Mouse (Mus musculus): Measurements from ENCODE around the gene Nsun2.

The Nsun2 gene

DNA sequence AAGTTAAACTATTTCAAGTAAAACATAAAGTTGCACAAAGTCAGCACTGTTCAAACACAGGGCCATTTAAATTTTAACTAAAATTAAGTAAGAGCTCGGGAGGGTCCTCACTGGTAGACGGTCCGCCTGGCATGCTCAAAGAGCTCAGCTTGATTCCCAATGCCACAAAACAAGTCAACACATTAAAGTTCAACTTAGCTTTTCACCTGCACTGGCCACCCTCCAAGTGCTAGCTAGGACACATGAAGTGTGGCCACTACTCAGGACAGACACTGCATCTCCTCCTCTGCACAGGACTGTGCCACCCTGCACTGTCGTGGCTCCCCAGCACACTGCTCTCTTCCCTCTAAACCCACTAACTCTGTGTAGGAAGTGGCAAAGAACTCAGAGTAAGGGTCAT lies 7.7 kb upstream of the Nsun2 start:
- peak; percentile 83 for DNase-seq

DNA sequence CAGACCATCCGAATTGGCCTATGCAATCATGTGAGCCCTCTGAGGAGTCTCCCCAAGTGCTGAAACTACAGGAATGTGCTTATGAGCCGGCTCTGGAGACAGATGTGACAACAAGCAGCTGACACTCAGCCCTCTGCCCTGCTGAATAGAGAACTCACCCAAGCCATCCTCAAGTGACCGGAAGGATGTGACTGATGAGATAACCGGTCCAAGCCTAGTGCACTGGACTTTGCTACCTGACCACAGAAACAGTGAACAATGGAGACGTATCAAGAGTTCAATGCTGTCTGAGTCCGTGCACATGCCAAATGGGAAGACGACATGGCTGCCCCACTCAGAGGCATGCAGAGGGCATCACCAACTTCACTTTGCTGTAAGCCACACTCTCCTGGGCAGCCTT lies 5.0 kb upstream of the Nsun2 start:
- peak; percentile 88 for DNase-seq

DNA sequence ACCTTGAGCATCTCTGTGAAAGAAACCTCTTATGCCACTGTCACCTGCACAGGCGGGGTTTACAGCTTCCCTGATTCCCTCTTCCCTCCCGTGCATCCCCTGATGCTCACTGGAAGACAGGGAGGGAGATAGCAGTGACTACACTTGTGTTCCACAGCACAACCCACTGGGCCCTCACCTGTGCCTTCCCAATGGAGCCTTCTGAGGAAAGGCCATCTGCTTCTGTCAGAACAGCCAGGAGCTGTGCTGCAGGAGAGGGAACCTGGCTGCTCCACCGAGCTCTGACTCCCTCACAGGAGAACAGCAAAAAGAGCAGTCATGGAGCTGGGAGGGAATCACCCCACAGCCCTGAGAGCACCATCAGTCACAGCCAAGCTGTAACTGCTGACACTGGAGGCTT lies 3.4 kb upstream of the Nsun2 start:
- DNase-seq: no peak

DNA sequence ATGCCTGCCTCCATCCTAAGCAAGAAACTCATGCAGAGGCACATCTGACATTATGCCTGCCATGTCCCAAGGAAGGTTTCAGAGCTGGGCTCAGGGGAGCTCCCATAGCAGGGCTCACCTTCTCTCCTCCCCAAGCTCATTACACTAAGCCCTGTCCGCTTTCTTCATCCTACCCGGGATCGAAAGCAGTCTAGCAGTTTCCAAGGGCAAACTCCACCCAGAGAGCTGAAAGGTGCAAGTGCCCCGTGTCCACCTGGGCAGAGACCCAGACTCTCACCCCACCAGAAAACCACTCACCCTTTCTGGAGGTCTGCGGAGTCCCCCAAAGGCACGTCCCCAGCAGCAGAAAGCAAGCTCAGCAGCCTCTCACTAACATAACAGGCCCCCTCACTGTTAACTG lies 2.6 kb upstream of the Nsun2 start:
- no peak for DNase-seq

DNA sequence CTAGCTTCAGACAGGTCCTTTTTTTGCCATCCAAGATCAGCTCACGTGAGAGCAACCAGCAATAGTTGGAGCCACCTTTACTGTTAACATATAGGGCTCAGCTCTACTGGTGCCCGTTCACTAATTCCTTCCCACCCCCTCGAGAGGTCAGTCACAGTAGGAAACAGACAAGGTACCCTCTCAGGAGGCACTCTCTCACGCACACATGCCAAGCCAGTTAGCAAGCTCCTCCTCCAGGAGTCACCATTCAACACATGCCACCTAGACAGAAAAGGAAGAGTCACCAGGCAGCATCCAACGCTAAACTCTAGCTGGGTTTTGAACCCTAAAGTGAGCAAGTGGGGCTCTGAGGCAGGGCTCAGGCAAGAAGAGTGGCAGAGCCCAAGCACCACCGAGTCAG lies 2.1 kb upstream of the Nsun2 start:
- DNase-seq: no peak

DNA sequence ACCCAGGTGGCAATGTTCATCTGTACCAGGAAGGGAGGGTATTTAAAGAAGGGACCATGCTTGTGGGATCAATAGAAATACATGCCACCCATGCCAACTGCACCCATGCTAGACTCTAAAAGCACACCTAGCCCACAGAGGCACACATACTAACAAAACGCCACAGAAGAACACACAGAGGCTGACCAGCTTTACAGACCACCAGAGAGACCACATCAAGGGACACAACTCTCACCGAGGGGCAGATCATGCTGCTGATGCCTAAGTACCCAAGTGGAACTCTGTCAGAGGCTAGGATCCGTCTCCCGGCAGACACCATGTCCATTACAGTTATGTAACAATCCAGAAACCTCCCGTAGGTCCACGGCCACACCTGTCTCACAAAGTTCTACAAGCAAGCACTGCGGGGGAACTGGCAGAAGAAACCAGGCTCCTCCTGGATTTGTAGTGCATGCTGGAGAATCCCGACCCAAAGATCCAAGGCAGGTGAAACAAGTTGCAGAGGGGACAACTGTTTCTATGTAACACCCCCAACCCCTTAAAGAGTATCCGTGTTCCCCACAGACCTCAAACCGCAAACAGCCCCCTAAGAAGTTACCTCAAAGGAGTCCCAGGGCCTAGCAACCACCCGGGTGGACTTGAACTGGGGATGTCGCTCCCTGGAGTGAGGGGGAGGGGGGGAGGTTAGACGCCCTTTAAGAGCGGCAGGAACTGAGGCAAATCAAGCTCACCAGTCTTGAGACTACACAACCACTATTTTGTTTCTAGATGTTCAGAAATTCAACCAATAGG lies 1.2 kb upstream of the Nsun2 start:
- DNase-seq: no peak

DNA sequence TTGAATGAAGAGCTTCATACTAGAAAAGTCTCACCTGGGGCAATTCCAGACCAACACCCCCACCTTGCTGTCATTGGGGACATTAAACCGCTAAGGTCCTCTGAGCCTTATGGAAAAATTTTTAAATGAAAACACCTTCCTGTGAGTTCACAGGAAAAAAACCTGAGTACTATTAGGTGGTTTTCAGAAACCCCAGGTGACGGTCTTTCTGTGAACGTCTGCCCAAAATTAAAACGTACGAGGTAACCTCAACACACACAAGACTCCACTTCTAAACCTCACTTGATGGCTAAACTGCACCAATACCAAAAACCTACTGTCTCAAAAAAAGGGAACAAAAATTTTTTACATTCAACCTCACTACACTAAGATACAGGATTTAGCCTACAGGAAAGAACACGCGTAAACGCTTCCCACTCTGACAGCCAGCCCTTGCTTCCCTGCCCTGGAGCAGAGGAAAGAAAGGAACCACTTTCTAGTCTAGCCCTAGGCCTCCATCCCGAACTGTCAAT lies 597 bp upstream of the Nsun2 start:
- no peak for DNase-seq

DNA sequence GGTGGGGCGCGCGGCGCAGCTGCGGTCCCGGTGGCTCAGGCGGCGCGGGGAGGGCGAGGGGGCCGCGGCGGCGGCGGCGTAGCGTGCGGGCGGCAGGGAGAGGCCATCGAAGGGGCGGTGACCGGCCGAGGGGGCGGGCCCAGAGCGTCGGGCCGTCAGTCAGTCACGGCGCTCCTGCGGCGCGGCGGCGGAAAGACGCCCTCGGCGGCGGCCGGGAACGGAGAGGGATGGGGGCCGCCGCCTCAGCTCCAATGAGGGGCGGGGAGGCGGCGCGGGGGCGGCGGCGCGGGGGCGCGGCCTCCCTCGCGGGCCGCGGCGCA lies 748 bp downstream of the Nsun2 start, which contains the start of gene Tent4a:
Gene Tent4a, minus strand, starts transcription at position 284 of the 320 bp plus-strand sequence.
- DNase-seq: no peak

DNA sequence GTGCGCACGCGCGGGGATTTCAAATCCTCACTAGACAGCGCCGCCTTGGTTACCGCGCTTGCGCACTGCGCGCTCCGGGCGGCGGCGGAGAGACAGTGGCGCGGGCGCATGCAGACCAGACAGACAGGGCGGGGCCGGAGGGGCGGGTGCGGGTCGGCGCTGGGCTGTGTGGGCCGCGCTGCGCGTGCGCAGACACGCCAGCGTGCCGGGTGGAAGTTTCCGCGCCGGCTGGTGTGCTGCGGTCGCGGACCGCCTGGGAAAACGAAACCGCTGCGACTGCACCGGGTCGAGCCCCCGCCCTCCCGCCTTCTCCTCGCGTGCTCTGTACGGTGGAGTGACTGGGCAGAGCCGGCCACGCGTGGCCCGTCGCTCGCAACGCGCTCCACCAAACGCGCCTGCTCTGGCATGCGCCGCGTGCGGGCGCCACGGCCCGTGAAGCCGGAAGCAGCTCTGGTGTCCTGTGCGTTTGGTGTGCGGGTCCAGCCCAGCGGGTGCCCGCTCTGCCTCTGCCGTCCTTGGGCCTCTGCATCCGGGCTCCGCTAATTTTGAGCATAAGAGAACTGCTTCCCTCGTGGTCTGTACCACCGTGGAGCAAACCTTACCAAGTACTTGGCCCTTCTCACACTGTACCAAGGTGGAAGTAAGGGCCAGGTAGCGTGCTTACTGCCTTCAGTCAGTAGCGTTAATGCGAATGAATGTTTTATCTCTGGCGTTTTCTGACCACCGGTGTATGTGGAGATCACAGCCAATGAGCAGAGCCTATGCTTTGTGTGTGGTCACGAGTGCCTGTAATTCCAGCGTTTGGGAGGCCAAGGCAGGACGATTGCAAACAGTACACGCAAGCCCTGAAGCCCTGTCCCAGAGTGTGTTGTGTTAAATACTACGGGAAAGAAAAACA lies 1.4 kb downstream of the Nsun2 start:
- peak; percentile 100 for DNase-seq

DNA sequence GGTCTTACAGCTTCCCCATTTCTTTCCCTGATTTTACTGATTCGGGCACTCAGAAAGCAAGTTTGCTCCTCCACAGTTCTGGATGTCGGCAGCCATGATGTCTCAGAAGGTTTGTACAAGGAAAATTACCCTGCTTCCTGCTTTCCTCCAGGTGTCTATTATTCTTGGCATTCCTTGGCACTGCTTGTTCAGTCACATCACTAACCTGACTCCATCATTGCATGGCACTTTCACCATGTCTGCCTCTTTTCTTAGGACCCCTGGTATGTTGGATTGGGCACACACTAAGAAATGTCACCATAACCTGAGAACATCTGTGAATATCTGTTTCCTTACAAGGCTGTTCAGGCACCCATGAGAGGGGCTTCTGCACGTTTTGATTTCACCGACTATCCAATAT lies 2.5 kb downstream of the Nsun2 start:
- no peak for DNase-seq

DNA sequence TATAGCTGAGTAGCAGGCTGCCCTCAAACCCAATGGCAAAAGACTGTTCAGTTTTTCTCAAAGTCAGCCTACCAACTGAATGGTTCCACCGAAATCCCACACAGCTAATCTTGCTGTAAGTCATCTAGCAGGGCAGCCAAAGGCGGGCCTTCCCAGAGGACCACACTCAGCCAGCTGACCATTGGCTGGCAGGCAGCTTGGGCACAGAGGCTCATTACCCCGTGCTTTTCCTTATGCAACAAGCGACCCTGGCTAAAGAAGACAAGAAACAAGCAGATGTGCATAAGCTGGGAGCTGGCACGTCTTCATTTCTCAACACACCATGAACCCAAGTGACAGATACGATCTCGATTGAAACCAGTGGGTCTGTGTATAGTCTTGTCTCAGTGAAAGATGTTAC lies 3.8 kb downstream of the Nsun2 start:
- DNase-seq: no peak

DNA sequence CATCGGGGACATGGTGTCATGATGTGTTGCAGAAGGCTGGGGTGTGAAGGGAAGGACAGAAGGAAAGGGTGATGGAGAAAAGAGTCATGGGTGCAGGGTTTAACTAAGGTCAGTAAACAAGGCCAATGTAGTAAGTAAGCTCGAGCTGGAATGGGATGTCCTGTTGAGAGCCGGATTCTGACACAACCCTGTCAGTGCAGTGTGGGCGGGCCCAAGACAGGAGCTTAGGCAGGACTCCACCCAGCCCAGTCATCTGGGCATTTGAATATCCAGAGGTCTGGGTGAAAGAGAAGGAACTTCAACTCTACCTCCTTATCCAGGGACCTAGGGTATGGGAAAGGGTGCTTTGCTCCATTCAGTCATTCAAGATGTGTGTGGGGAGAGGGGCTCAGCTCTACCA lies 4.8 kb downstream of the Nsun2 start:
- peak; percentile 94 for DNase-seq

DNA sequence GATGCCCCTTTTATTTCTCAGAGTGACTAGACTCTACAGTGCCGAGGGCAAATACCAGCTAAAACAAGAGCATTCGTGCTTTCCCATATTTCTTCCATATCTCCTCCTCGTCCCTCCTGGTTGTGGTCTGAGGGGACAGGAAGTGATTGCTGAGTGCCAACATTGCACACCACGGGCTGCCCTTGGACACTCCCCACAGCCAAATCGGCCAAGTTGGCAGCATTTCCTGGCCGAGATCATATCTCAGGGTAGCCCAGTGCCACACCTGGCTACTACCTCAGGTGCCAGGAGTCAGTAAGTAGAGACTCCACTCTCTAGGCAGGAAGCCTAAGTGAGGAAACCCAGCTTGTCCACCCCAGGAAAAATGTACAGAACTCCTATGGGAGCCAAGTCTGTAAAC lies 7.7 kb downstream of the Nsun2 start:
- peak; percentile 95 for DNase-seq

DNA sequence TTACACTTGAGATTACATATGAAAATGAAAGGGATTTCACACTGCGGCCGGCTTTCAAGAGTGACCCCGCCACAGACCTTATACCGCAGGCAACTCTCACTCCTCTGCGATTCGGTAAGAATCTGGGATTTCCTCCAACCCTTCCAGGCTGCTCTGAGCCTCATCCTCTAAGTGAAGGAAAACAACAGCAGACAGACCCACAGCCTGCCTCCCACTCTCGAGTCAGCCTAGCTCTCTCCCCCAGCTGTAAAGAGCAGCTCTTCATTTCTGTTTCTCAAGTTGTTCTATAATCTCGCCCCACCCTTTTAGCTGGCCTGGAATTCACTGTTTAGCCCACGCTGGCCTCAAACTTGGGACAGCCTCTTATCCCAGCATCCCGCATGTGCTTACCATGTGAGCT lies 8.2 kb downstream of the Nsun2 start:
- peak; percentile 93 for DNase-seq

DNA sequence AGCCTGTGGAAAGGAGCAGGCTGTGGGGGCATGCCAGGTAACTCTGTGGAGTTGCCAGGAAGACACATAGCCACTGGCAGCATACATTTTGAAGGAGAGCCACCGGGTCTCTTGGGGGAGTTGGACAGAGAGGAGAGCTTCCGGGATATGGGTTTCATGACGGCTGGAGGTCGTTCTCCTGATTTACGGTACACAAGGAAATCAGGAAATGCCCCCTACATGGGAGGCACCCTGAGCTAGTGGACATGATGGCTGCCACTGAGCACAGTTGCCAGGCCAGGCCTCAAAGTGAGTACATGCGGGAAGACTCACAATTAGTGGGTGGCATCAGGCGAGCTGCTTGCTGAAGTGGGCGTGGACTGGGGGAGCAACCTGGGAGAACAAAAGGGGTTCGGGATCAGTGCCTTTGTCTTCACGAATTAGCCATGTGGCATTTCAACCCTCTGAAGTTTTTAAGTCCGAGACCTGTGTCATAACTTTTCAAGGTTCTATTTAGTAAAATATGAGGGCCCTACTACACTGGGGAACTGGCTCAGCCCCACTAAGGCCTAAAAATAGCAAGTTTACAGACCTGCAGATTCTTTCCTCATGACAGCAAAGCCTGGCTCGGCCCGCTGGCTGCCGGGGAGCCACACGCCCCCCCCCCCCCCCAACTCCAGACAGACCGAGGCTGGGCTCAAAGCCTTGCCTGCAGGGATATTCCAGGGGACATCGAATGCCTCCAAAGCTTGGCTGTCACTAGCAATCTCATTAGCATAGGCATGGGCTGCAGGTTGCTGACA lies 9.2 kb downstream of the Nsun2 start:
- peak; percentile 95 for DNase-seq

DNA sequence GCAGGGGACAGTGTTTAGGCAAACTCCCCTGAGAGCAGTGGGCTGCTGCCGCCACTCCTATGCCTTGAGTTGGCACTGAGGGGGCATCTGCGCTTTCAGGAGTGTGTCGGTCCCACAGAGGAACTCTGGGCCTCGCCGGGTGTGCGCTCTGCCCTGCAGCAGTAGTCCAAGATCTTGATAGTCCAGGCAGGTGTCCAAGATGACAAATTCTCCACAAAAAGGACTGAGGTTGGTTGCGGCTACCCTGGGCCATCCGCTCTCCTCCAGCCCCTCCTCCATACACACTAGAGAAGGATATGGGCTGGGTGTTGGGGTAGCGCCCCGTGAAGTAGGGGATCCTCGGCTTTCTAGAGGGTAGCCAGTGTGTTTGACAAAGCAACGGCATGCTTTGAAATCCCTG lies 10.0 kb downstream of the Nsun2 start:
- DNase-seq: peak; percentile 90

DNA sequence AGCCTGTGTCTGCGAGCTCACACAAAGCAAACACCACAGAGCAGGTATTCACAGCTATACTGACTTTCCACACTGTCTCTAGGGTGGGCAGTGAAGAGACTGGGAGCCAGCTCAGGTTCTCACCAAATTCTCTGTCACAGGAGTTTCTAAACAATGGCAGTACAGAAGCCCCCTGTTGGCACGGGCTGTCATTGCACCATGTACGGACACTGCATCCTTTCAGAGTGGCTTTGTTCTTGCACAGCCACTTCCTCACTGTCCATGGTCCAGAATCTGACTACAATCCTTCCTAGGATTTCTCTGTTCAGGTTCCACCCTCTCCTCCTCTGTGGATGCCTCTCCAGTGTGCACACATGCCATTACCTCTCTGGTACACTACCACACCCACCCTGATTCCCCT lies 11.5 kb downstream of the Nsun2 start:
- peak; percentile 90 for DNase-seq

DNA sequence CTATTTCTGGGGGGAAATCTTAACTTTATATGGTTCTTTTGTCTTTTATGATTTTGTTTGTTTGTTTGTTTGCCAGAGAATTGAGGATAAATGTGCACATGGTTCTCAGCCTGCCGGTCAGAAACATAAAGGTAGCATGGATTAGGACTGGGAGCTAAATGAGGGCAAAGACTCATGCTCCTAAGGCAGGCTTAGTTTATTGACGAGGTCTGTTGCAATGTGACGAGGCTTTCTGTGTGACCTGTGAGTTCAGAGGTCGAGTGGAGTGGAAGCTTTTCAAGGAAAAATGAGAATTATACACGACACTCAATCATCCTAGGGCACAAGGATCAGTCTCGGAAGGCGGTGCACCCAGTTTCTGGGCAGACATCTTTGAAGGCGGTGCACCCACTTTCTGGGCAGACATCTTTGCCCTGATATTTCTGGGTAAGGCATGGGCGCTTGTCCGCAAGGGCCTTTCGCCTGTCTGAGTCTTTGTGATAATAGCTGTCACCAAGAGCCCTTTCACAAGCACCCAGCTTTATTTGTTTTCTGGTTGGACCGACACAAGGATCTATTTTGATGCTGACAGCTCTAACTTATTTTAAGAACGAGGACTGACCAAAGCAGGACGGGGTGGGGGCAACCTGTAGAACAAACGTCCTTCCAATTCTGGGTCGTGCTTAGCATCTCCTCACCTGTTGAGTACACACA lies 14.1 kb downstream of the Nsun2 start:
- DNase-seq: peak; percentile 92

DNA sequence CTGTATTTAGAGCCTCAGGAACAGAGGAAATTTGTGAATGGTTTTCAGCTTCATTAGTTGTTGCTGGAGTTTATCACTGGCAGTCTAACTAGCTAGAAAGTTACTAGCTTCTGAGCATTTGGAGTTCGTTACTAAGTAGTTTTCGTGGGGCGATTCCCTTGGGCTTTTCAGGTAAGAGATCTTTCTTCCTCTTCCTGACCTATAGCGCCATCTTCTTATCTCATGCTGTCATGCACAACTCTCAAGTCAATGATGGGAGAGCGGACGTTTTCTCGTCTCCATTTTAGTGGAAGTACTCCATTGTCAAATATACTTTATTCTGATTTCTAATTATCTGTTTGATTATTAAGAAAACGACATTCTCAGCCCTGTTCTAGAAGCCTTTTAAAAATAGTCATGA lies 16.4 kb downstream of the Nsun2 start:
- DNase-seq: no peak

DNA sequence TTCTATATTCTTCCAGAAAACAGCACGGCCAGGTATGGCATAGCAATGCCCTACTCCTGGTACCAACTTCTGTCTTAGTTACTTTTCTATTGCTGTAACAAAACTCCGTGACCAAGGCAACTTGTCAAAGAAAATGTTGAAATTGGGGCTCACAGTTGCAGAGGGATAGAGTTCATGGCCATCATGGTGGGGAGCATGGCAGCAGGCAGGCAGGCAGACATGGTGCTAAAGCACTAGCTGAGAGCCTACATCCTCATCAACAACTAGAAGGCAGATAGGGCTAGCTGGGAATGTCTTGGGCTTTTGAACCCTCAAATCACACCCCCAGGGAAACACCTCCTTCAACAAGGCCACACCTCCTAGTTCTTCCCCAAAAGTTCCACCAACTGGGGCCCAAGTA lies 17.3 kb downstream of the Nsun2 start:
- peak; percentile 75 for DNase-seq

DNA sequence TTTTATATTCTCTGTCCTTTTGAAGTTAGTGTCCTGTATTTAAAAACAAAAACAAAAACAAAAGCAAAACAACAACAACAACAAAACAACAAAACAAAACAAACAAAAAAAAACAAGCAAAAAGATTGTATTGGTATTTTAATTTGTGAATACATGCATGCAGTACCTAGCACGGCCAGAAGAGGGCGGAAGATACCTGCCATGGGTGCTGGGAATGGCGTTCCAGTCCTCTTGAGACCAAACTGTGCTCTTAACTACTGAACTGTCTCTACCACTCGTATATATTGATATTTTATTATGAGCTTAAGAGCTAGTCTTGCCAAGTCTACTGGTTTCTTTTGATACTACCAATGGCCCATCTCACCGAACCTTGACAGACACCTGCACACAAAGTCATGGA lies 19.5 kb downstream of the Nsun2 start:
- no peak for DNase-seq

DNA sequence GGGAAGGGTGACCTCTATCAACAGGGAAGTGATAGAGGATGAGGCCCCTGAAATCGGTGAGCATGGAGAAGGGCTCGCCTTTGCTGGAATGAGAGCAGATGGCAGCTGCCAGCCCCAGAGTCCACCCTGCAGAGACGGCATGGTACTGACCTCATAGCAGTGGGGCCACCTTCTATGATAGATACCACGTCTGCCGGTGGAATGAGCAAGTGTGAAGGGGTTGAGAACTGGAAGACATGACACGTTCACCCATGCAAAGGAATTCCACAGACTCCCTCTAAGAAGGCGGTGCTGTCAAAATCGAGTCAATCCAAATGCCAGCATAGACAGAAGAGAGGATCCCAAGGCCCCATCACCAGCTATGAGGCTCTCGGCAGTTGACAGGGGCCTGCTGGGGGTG lies 20.7 kb downstream of the Nsun2 start:
- DNase-seq: peak; percentile 70

DNA sequence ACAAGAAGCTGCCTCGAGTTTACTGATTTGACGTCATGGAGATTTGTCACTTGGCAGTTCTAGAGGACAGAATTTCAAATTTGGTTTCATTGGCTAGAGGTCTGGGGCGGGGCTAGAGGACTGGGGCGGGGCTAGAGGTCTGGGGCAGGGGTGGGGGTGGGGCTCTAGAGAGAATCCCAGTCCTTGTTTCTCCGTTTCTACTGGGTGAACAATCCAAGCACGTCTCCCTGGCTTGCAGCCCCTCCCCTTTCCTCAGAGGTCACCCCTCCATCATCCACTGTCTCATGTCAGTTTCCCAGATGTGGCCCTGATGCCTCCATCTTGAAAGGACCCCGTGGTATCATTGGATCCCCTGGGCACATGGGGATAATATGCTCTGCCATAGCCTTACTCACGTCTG lies 21.5 kb downstream of the Nsun2 start:
- no peak for DNase-seq
